Comparison of ENCODE assay signal across 7 mouse cellular contexts in genomic region chr9:45839139-45839981, GRCm38 (mm10). TPM values are rescaled to one million over a fixed set of nuclear protein-coding genes. Genes with fewer than 3 reads are reported as not detected.
A peak's percentile ranks its signal among the peaks of the same experiment; 100 is the strongest.
DNase-seq lines count a peak whose midpoint lies in the region; ATAC-seq and TF ChIP-seq lines count a peak whose summit lies in the region.

No protein-coding gene starts in this region.

- peak overlapping the region; percentile 91 for H3K4me2 ChIP-seq in kidney, embryonic 15.5 days

- no peaks in the 10 kb centered on the region for H3K36me3 ChIP-seq in ES-E14 (ENCODE audit: control insufficient read depth, insufficient read depth, low read length, poor library complexity, severe bottlenecking)
- H3K36me3 ChIP-seq in kidney, embryonic 15.5 days: no peaks in the 10 kb centered on the region

- peak overlapping the region; percentile 71 for H3K9ac ChIP-seq in ES-E14 (ENCODE audit: insufficient read depth, low read depth, low read length, poor library complexity, severe bottlenecking)
- H3K9ac ChIP-seq in kidney, embryonic 15.5 days: peak overlapping the region; percentile 79

- intact Hi-C loops in gastrocnemius, adult 2 months (cut with DNase I): loop anchor here (5.0 kb wide), 1 partner anchor 38 kb away; no protein-coding TSS in a partner anchor

- in situ Hi-C loops in ES-E14 (cut with MboI; ENCODE audit: low sequenced_read_pairs in 2 of 2, unreplicated experiment in 2 of 2): no loop called here

- 7% methylated on average over 17 of the region's 17 CpGs for WGBS in kidney, embryonic 15.5 days

- H3K4me3 ChIP-seq in ES-E14 (ENCODE audit: insufficient read depth in 1 of 2, low read depth in 1 of 2, low read length in 2 of 2, poor library complexity in 1 of 2, severe bottlenecking in 1 of 2): peak overlapping the region; percentile 76 to 80
- peak overlapping the region; percentile 75 for H3K4me3 ChIP-seq in gastrocnemius, adult 2 months
- peak overlapping the region; percentile 87 for H3K4me3 ChIP-seq in kidney, embryonic 15.5 days (replicated peaks)

- no peaks in the 10 kb centered on the region for H3K27me3 ChIP-seq in kidney, embryonic 15.5 days

- H3K9me3 ChIP-seq in ES-E14 (ENCODE audit: control insufficient read depth, insufficient read depth, low read depth, low read length): no peaks in the 10 kb centered on the region
- H3K9me3 ChIP-seq in kidney, embryonic 15.5 days (replicated peaks): no peaks in the 10 kb centered on the region

- TF ChIP-seq CTCF in gastrocnemius, adult 2 months (IDR thresholded peaks at IDR 0.05): no peak

- peaks cover 12 to 33% of the 10 kb centered on the region in 2 experiments; a peak in 3 of 4 replicates for H3K4me1 ChIP-seq in ES-E14 (ENCODE audit: control insufficient read depth in 2 of 2, insufficient read depth in 2 of 2, low read length in 2 of 2, poor library complexity in 1 of 2)
- H3K4me1 ChIP-seq in kidney, embryonic 15.5 days: peaks cover 43% of the 10 kb centered on the region

- H3K27ac ChIP-seq in ES-E14 (ENCODE audit: insufficient read depth, low read depth, low read length, poor library complexity, severe bottlenecking): no peak overlapping the region
- peak overlapping the region; percentile 86 for H3K27ac ChIP-seq in gastrocnemius, adult 2 months
- H3K27ac ChIP-seq in kidney, embryonic 15.5 days: peak overlapping the region; percentile 74; the same call in 1 of the 2 replicates

- ATAC-seq in kidney, embryonic 15.5 days (replicated peaks; ENCODE audit: low FRiP score): peak; percentile 41

- DNase-seq in ES-E14 (ENCODE audit: low read depth, low spot score) (no peak), R1 (ENCODE audit: low read depth, low spot score) (peak; percentile 21)
- peak; percentile 88 for DNase-seq in gastrocnemius, adult 2 months
- DNase-seq in lung, postnatal 36 days: peak; percentile 27
- no peak for DNase-seq in right cerebral cortex, postnatal 25 days
- no peak for DNase-seq in spleen, adult 12 weeks (ENCODE audit: low spot score)

TF ChIP-seq in ES-E14, 5 proteins besides CTCF, POLR2A, EP300 and RAD21:
- no peak for TF ChIP-seq ZNF384 (IDR thresholded peaks at IDR 0.05; ENCODE audit: low read depth, low read length)
- TF ChIP-seq HCFC1 (IDR thresholded peaks at IDR 0.05; ENCODE audit: borderline replicate concordance, insufficient read depth, low read length): no peak

RNA-seq across cellular contexts. Expression of gene Bace1, which starts 1.0 kb away (rescaled TPM):
- total RNA-seq in ES-E14 (2012; rRNA removed): 13.7 and 18.3 TPM in 2 replicates
- total RNA-seq in gastrocnemius, adult 2 months (2021): 10 to 100 TPM; 26.1 to 72.2 TPM
- polyA plus RNA-seq in kidney, embryonic 15.5 days (2015; fragmentation: Nextera tagmentation; extraction: Ambion mirVana): 32.9 and 33.9 TPM in 2 replicates

RNA-seq across cellular contexts. Expression of gene Cep164, which starts 10.9 kb away (rescaled TPM):
- total RNA-seq in ES-E14 (2012; rRNA removed): 19.1 and 20.0 TPM in 2 replicates
- total RNA-seq in gastrocnemius, adult 2 months (2021): 1 to 10 TPM; 2.0 to 2.5 TPM
- 28.3 and 30.6 TPM in 2 replicates for polyA plus RNA-seq in kidney, embryonic 15.5 days (2015; fragmentation: Nextera tagmentation; extraction: Ambion mirVana)

Comparison
In these comparisons a context has a peak if more than half of its experiments do, and no peak if none do; other contexts are left out.
1. DNase-seq: peak in R1 (single experiment), gastrocnemius, adult 2 months (single experiment) and lung, postnatal 36 days (single experiment); none in ES-E14 (single experiment), right cerebral cortex, postnatal 25 days (single experiment) and spleen, adult 12 weeks (single experiment).
2. Peak in every context shown above with its lines, with median percentiles within 50 percentile points of each other: H3K4me3 ChIP-seq.